Mouse (Mus musculus) erythroblast, embryonic 14.5 days (primary cell): Measurements from ENCODE around the gene Pold2.

Source experiments
- GATA1 ChIP-seq: IDR thresholded peaks from 2 replicates; pipeline ENCODE4 v1.6.1; 2012; ENCODE audit warnings: low read length, inconsistent platforms, mixed read lengths
- TAL1 ChIP-seq: IDR thresholded peaks from 3 replicates; pipeline ENCODE4 v1.6.1; 2012; ENCODE audit warnings: low read length, inconsistent platforms, mixed read lengths

- TF ChIP-seq GATA1 = no peak
- no peak for TF ChIP-seq TAL1
Measured at GRCm38 (mm10) chr11:5858723-5859122, 19.4 kb downstream of the Pold2 start.
